Mouse (Mus musculus) retina, postnatal 1 day (tissue): ENCODE data around the gene Gripap1.
A peak's percentile ranks its signal among the peaks of the same experiment; 100 is the strongest.
"Not testable (repeated sequence)": the region's sequence is repeated elsewhere in the genome, so short reads cannot be mapped to it uniquely, and the experiment has no call there.

ENCODE experiments used
- DNase-seq: peaks from one replicate; pipeline ENCODE4 v3.0.0-alpha.2; 2012

The Gripap1 gene

DNA sequence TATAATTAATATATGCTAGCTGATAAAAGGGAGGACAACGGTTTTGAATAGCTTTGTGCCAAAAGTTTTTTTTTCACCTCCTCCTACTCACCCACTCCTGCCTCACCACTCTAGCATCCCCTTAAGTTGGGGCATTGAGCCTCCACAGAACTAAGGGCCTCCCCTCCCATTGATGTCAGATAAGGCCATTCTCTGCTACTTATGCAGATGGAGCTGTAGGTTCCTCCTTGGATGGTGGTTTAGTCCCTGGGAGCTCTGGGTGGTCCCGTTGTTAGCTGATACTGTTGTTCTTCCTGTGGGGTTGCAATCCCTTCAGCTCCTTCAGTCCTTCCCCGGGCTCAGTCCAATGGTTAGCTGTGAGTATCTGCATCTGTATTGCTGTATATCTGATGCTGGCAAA is 10.3 kb upstream of the Gripap1 start:
- no peak for DNase-seq

DNA sequence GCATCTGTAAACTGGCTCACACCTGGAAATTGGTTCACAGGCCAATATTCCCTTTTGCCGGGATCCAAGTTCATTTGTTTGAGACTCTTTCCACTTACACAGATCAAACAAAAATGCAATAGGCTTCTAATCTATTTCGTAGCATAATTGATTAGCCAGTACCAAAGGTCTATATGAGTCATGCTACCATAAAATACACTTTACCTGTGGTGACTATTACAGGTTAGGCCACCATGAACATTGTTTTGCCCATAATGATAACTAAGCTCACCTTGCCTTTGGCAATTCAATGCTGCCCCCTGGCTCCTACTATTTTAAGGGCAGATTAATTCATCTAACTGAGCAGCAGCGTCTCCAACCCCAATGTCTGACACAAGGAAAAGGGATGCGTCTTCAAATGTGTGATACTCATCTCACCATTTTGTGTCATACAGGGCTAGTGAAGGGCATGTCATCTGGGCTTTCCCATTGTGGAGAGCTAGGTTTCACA is 6.9 kb upstream of the Gripap1 start:
- DNase-seq = no peak

DNA sequence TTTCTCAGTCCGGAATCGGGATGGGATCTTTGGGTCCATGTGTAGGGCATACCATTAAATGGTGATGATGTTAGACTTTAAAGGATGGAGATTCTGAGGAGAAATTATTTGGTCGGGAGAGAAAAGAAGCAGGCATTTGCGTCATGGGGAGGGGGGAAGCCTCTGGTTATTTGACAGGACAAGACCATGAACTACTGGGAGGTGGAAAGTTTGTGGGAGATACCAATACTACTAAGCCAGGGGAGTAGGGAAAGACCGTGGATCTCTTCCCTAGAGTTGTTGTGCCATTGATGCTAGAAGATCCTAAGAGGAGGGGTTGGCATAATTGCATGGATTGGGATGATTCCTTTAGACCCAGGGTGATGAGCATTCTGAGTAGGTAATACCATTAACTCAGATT is 744 bp downstream of the Gripap1 start:
- DNase-seq = peak; percentile 14

DNA sequence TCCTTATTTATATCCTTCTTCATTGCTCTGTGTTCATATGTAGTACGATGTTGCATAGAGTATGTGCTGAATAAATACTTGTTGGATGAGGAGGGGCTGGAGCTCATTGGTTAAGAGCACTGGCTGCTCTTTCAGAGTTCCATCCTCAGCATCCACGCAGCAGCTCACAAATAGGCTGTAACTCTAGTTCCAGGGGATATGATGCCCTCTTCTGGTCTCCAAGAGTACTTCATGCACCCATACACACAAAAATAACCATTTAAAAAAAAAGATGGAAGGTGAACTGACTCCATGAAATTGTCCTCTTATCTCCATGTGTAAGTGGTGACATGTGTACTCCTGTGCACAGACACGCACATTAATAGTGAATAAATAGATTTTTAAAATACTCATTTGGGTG is 3.8 kb downstream of the Gripap1 start:
- DNase-seq = peak; percentile 53

DNA sequence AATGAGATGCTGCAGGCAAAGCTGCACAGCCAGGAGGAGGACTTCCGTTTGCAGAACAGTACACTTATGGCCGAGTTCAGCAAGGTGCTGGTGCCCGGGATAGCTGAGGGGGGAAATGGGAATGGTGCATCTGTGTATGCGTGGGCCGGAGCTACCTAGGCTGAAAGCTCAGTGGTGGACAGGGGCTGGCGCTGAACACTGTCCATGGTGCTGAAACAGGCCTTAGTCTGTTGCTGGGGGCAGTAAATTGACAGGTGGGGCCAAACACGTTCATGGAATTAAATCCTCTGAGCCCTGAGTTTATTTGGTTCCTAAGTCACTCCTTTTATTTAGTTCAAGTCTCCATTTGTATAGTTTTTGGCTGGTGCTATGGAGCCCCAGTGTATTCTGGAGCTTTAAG is 5.5 kb downstream of the Gripap1 start:
- DNase-seq = peak; percentile 47

DNA sequence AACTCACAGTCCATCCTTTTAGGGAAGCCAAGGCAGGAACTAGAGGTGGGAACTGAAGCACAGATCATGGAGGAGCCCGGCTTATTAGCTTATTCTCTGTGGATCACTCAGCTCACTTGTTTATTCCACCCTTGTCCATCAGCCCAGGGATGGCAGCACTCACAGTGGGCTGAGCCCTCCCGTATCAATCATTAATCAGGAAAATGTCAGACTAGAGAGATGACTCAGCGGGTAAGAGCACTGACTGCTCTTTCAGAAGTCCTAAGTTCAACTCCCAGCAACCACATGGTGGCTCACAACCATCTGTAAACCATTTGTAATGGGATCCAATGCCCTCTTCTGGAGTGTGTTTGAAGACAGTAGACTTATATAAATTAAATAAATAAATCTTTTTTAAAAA is 7.8 kb downstream of the Gripap1 start:
- DNase-seq = no peak

DNA sequence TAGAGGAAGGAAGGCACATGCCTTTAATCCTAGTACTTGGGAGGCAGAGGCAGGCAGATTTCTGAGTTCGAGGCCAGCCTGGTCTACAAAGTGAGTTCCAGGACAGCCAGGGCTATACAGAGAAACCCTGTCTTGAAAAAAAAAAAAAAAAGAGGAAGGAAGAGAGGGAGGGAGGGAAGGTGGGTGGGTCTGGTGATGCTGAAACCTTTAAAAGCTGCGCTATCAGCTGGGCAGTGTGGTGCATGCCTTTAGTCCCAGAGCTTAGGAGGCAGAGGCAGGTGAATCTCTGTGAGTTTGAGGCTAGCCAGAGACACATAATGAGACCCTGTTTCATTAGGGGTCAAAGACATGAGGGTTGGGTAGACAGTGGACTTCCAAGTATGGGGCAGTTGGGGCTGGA is 12.6 kb downstream of the Gripap1 start:
- DNase-seq = not testable (repeated sequence)

DNA sequence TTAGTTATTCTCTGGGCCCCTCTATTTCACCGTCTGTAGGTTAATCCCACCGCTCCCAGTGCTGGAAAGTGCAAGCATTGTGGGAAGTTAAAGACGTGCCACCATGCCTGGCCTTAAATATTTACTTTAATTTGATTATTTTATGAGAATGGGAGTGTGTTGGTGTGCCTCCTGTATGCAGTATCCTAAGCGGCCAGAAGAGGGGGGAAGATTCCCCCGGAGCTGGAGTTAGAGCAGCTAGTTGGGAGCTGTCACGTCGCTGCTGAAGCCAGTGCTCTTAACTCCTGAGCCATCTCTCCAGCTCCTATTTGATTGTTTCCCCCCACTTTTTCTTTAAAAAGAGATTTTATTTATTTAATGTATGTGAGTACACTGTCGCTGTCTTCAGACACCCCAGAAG is 25.5 kb downstream of the Gripap1 start:
- DNase-seq = peak; percentile 11

DNA sequence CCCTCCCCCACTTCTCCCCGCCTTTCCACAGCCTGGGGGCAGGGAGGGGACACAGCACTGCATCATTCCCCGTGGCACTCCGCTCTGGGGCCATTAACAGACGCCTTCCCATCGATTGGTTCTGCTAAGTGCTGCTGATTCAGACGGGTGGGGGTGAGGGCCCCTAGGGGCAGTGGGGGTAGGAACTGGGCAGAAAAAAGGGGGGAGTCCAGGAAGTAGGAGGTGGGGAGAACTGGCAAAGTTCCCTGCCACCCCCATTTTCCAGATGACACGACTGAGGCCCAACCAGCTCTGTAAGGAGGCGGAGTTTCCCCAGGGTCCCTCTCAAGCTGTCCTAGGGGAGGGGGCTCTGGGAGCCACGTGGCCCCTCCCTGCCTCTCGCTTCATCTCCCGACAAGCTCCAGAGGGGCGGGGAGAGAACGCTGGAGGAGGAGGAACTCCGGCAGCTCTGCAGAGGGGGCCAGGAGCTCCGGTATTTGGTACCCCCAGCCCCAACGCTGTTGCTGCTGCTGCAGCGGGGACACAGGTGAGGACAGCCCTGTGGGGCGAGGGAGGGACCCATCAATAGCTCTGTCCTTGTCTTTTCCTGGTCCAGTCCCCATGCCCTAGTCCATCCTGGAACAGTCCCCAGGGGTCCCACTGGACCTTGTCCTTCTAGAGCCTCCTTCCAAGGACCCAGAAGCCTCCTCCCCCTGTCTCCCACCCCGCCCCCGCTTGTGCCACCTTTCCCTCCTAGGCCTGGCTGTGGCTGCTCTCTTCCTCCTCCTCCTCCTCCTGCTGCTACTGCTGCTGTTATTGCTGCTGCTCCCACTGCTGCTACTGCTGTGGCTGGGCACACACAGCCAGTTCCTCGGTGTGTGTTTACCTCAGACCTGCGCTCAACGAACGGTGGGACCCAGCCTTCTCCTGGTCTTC is 32.6 kb downstream of the Gripap1 start, which contains the start of gene Kcnd1:
Kcnd1 (plus strand) TSS at position 425 of the 915 bp plus-strand sequence.
- DNase-seq = peak; percentile 40

DNA sequence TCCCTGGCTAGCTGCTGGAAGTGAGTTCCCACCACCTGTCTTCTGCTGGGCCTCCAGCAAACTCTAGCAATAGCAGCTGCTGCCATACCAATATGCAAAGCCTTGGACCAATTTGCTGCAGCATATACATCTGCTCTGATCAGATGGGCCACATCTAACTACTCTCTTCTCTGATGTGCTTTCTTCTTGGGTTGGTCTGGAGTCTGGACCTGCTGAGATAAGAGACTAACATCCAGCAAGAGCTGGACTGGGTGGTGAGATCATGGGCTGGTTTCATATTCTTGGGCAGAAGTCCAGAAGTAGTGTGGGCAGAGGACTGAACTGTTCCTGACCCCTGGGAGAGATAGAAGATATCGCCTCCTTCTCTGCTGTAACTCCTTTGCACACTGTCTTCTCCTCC is 47.6 kb downstream of the Gripap1 start:
- no peak for DNase-seq

DNA sequence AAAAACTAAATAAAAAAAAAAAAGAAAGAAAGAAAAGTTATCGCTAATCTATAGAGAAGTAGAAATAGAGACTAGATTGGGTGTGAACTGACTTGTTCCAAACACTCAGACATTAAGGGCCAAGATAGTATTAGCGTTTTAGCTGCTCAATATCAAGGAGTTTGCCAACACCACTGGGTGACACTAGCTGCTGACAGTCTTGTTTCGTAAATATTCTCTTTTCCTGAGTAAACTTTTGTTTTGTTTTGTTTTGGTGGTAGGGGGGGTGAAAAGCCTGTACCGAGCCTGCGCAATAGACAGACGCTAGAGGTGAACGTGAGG is 51.2 kb downstream of the Gripap1 start:
- DNase-seq = no peak

DNA sequence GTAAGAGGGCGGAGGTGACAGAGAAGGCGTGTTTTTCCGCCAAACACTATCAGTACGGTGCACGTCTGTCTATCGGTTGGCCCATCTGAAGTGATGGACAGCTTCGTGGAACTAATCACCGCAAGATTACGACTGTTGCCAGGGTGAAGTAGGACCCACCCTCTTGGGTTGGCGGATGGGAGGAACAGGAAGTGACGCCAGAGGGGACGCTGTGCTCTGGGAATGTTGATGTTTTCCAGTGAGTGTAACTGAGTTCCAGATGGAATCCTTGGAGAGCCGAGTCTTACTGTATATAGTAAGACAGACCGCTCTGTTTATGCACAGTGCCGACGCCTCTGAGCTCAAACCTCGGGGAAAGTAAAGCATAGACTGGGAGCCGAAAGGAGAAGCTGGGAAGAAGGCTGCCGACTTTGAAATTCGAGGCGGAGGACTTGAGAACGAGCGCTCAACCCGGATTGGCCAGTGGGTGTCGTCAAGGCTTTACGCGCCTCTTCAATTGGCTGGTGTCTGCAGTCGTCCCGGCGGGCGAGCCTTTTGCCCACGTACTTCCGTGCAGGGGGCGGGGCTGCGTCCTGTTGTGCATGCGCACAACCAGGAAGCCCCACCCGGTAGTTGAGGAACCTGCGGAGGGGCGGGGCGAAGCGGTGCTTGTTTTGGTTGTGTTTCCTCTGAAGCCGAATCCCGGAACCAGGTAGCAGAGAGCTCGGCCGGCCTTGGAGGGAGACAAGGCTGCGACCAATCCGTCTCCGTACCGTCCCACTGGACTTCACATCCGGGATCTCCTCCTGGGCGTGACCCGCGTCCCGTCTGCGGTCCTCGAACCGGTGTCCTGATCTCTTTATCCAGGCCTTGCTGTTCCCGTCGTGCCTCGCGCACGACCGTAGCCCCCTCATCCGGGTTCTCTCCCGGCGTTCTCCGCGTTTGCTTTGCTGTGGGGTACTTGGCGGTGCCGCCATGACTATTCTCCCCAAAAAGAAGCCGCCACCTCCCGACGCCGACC is 51.9 kb downstream of the Gripap1 start, which contains the start of gene Otud5:
Otud5 (plus strand) TSS at position 202 of the 1,000 bp plus-strand sequence.
- peak; percentile 97 for DNase-seq

DNA sequence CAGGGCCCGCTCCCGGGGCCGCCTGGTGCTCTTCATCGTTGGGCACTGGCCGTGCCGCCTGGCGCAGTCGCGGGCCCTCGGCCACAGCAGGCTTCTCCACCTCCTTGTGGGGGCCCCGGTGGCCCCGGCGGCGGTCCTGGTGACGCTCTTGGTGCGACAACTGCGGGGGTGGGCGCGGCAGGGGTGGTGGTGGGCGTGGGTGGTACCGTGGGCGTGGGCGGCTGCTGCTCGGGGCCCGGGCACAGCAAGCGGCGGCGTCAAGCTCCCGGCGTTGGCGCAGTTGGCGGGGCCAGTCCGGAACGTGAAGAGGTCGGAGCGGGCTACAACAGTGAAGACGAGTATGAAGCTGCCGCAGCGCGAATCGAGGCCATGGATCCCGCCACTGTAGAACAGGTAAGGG is 52.8 kb downstream of the Gripap1 start:
- peak; percentile 10 for DNase-seq

DNA sequence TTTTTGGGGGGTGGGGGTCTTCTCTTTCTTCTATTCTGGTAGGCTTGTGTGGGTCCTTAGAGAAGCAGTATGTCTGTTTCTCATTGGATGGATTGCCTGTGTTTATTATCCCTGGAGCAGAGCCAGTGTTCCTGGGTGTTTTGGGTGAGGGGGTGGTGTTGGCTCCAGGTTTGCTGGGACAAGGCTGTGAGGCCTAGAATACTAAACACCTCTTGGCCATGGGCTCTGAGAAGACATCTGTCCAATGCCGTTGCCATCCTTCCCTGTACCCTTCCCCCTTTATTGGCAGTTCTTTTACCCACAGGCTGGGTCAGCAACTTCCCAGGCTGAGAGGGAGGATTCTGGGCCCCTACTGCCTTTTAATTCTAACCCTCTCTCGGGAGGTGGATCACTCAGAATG is 58.3 kb downstream of the Gripap1 start:
- DNase-seq = no peak

DNA sequence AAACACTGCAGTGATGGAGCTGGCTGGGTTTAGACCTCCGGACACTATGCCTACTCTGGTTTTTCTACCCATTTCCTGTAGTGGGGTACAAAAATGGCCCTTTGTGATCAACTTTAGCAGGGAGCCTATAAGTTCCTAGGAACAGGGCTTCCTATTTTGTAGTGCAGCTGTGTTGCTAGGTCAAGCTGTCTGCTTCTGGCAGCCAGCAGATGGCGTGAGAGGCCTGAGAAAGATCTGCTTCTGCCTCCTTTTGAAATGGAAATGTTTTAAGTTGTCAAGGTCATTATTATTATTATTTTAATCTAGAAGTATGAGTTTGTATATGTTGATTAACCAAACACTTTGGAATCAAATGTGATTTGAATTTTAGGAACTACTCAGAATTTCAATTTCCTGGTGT is 65.0 kb downstream of the Gripap1 start:
- peak; percentile 44 for DNase-seq

DNA sequence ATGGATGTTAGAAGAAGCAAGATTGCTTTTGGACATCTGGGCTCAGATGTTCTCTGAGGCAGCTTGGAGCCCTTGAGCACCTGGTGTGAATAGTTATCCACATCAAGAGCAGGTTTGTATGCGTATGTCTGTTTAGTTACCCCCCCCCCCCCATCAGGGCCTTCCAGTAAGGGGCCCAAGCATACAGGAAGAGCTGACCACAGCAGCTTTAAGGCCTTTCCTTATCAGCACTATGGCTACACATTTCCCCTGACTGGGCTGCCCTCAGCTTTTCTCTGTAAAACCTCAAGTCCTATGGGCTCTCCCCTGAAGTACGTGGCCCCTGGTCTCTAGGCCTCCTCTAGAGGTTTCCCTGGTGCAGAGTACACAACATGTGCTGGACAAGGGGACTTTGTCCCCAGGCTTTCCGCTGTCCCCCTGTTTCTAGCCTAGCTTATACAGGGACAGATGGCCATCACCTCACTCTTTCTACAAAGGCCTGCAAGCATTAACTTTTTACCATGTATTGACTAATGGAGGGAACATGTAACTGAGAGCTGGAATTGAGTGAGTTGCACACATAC is 69.7 kb downstream of the Gripap1 start:
- no peak for DNase-seq

DNA sequence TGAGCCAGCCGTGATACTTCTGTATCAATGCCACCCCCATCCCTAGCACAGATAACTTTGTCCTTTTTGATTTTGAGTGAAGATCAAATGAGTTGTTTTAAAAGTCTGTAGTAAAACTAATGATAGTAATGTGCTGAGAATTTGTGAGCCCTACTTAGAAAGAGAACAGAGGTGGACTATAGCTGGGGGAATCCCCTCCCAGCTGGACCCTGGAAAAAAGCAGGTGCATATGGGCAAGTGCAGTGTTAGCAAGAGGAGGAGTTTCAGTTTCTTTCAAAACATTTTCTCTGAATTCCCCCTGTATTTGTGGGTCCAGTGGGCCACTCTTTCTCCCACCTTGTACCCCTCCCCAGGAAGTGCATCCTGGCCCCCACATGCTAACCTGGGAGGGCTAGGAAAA is 73.6 kb downstream of the Gripap1 start:
- DNase-seq = no peak

DNA sequence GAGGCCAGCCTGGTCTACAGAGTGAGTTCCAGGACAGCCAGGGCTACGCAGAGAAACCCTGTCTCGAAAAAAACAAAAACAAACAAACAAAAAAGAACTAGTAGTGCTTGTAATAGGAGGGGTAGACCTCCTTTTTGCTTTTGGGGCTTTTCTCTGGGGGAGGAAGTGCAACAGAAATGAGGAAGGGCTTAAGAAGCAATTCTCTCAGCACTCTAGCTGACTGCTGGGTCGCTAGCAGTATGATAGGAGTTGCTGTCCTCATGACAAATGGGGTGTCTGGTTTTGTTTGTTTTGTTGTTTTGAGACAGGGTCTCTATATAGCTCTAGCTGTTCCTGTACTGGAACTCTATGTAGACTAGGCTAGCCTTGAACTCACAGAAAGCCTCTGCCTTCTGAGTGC is 75.0 kb downstream of the Gripap1 start:
- DNase-seq = no peak

DNA sequence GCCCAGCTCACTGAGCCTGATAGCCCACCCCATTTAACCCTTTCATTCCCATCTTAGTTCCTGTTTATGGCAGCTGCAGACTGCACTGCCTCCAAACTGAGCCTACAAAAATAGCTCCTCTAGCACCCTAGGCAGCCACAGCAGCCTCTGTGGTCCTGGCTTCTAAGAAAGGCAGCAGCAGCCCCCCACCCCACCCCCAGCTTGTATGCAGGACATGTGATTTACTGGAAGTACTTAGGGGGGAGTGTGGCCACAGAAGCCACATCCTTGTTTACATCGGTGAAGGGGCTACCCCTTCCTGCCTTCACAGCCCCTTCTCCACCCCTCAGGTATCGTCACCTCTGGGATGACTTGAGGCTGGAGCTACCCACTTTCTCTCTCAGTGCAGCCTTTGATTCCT is 75.8 kb downstream of the Gripap1 start:
- DNase-seq = no peak

DNA sequence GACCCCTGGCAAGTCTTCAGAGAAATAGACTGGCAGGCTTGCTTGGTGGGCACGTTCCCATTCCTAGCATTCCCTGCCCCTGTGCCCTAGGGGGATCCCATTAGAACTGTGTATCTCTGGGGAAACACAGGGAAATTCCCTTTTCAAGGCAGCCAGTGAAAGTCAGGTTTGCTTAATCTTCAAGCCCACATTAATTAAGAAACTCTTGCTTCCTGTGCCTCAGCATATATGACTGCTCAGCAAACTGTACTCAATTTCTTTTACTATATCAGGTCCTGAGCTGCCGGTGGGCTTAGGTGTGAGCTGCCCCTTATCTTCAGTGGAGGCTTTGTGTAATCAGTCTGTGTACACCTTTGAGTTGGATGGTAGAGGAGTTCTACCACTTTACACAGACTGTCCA is 76.2 kb downstream of the Gripap1 start:
- DNase-seq = no peak

DNA sequence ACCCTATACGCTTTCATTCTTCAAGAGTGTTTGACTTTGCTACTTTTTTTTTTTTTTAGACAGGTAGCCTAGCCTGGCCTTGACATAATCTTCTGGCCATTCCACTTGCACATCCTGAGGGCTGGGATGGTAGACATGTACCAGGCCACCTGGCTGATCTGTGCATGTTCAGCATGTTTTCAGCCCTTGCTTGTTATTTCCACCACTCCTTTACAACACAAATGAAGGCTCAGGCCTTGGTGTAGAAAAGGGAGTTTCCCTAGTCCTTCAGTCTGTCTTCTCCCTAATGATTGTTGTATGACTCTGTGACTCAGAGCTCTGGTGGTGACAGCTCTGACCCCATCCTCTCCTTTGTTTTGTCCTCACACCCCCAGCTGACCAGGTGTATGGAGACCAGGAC is 77.6 kb downstream of the Gripap1 start:
- DNase-seq = no peak

DNA sequence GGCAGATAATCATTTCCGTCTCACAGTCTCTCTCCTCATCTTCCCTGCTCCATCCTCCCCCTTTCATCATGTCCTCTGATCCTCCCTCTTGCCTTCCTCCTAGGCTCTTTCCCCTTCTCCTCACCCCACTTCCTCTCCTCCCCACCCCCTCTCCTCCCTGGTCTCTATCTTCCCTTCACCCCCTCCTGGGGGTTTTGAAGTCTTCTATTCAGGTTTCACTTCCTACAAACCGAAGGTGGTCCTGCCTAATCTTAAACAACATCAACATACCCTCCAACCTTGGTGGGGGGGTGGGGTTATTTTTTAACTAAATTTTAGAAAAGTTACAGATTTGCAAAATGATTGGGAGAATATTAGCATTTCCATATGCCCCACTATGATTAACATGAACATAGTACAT is 78.9 kb downstream of the Gripap1 start:
- no peak for DNase-seq

DNA sequence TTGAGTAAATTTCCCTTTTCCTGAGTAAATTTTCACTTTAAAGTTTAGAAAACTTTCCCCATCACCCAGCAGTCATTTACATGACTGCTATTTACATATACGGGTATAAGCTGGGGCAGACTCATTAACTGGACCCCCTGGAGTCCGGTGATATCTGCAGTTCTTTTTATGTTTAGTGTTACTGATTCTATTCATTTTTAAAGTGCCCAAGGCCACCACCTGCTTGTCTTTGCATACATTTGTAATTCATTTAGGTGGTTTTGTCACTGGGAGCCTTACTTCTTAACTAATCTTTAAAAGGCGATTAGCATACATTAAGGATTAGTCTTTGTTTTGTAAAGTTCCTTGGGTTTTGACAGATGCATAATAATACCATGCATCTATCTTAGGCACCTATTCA is 80.3 kb downstream of the Gripap1 start:
- no peak for DNase-seq
